Mouse (Mus musculus) MEL (cell line): ENCODE measurements around the gene Rap2b. TPM values are rescaled to one million over a fixed set of nuclear protein-coding genes. Genes with fewer than 3 reads are reported as not detected.

Source experiments
- DNase-seq: peaks from one replicate; pipeline ENCODE4 v3.0.0; 2011; ENCODE audit warnings: low read depth, low spot score
- H3K27ac ChIP-seq: 2 replicates; pipeline ENCODE4 v1.5.1; 2012; ENCODE audit warnings: low read depth, mild to moderate bottlenecking, control low read depth, low read length, moderate library complexity; ENCODE audit not compliant: control insufficient read depth
- H3K27me3 ChIP-seq, 2 experiments: fragments of 150-350 bp in 1 of 2; sonication (generic) in 1 of 2; 2 replicates each; pipeline ENCODE4 v1.6.1; 2012; ENCODE audit warnings: low read length in 2 of 2, mild to moderate bottlenecking in 2 of 2, improper control_type of control experiment in 1 of 2, moderate library complexity in 1 of 2; ENCODE audit not compliant: insufficient read depth in 2 of 2, control insufficient read depth in 1 of 2
- H3K36me3 ChIP-seq, 2 experiments: 2 replicates each; pipeline ENCODE4 v1.6.1; 2012 to 2014; ENCODE audit warnings: low read length in 2 of 2, improper control_type of control experiment in 1 of 2, inconsistent platforms in 1 of 2, mild to moderate bottlenecking in 1 of 2; ENCODE audit not compliant: insufficient read depth in 2 of 2, control insufficient read depth in 1 of 2
- H3K4me1 ChIP-seq, 2 experiments: fragments of 150-350 bp in 1 of 2; sonication (generic) in 1 of 2; 2 replicates each; pipeline ENCODE4 v1.6.1; 2012; ENCODE audit warnings: low read length in 2 of 2, improper control_type of control experiment in 1 of 2, mild to moderate bottlenecking in 1 of 2; ENCODE audit not compliant: insufficient read depth in 2 of 2, control insufficient read depth in 1 of 2
- H3K4me3 ChIP-seq, 2 experiments: fragments of 150-350 bp in 1 of 2; sonication (generic) in 1 of 2; 2 replicates each; pipeline ENCODE4 v1.5.1; 2012; ENCODE audit warnings: low read depth in 2 of 2, low read length in 2 of 2, mild to moderate bottlenecking in 2 of 2, moderate library complexity in 2 of 2, control low read depth in 1 of 2, improper control_type of control experiment in 1 of 2; ENCODE audit not compliant: control insufficient read depth in 1 of 2, insufficient read depth in 1 of 2
- H3K79me2 ChIP-seq: 2 replicates; pipeline ENCODE4 v1.6.1; 2012; ENCODE audit warnings: mild to moderate bottlenecking, low read length, moderate library complexity; ENCODE audit not compliant: control insufficient read depth, poor library complexity, insufficient read depth
- H3K9ac ChIP-seq: 2 replicates; pipeline ENCODE4 v1.6.1; 2012; ENCODE audit warnings: low read depth, mild to moderate bottlenecking, control low read depth, low read length, moderate library complexity; ENCODE audit not compliant: control insufficient read depth, poor library complexity, severe bottlenecking
- H3K9me3 ChIP-seq: fragments of 150-350 bp; sonication (generic); replicated peaks from 2 replicates; pipeline ENCODE4 v1.6.1; 2012; ENCODE audit warnings: mild to moderate bottlenecking, low read length, improper control_type of control experiment, moderate library complexity; ENCODE audit not compliant: insufficient read depth
- BHLHE40 ChIP-seq: IDR thresholded peaks from 2 replicates; pipeline ENCODE4 v1.6.1; 2012; ENCODE audit warnings: low read depth, mild to moderate bottlenecking, inconsistent platforms, low read length, improper control_type of control experiment, borderline replicate concordance
- CHD1 ChIP-seq: IDR thresholded peaks from 2 replicates; pipeline ENCODE4 v1.6.1; 2012; ENCODE audit warnings: low read depth, mild to moderate bottlenecking, inconsistent platforms, low read length, improper control_type of control experiment
- CHD2 ChIP-seq: IDR thresholded peaks from 2 replicates; pipeline ENCODE4 v1.6.1; 2011; ENCODE audit warnings: low read length, improper control_type of control experiment
- CTCF ChIP-seq, 3 experiments: IDR thresholded peaks in 2 of 3; conservative IDR thresholded peaks in 1 of 3; 2 replicates each; pipeline ENCODE4 v1.5.1; 2011 to 2012; ENCODE audit warnings: low read length in 3 of 3, low read depth in 2 of 3, mild to moderate bottlenecking in 2 of 3, improper control_type of control experiment in 1 of 3, inconsistent platforms in 1 of 3, mixed read lengths in 1 of 3, moderate library complexity in 1 of 3; ENCODE audit not compliant: control insufficient read depth in 1 of 3, insufficient read depth in 1 of 3, poor library complexity in 1 of 3, severe bottlenecking in 1 of 3
- ELF1 ChIP-seq: IDR thresholded peaks from 2 replicates; pipeline ENCODE4 v1.6.1; 2014; ENCODE audit warnings: low read depth, mild to moderate bottlenecking, inconsistent platforms, low read length, improper control_type of control experiment, moderate library complexity
- EP300 ChIP-seq, 2 experiments: IDR thresholded peaks; 2 replicates each; pipeline ENCODE4 v1.6.1; 2011; ENCODE audit warnings: improper control_type of control experiment in 2 of 2, low read length in 2 of 2, low read depth in 1 of 2, mild to moderate bottlenecking in 1 of 2
- GABPA ChIP-seq: IDR thresholded peaks from 2 replicates; pipeline ENCODE4 v1.6.1; 2012; ENCODE audit warnings: low read depth, mild to moderate bottlenecking, inconsistent platforms, low read length, improper control_type of control experiment, moderate library complexity
- GATA1 ChIP-seq: IDR thresholded peaks from 2 replicates; pipeline ENCODE4 v1.6.1; 2011; ENCODE audit warnings: low read depth, low read length, improper control_type of control experiment
- HCFC1 ChIP-seq: IDR thresholded peaks from 2 replicates; pipeline ENCODE4 v1.6.1; 2012; ENCODE audit warnings: low read depth, mild to moderate bottlenecking, inconsistent platforms, low read length, improper control_type of control experiment, moderate library complexity
- KAT2A ChIP-seq: conservative IDR thresholded peaks from 2 replicates; pipeline ENCODE4 v1.6.1; 2012; ENCODE audit warnings: low read depth, low read length, improper control_type of control experiment, inconsistent platforms
- MAX ChIP-seq: IDR thresholded peaks from 2 replicates; pipeline ENCODE4 v1.6.1; 2011; ENCODE audit warnings: low read length, improper control_type of control experiment
- MEF2A ChIP-seq: IDR thresholded peaks from 2 replicates; pipeline ENCODE4 v1.6.1; 2014; ENCODE audit warnings: low read depth, mild to moderate bottlenecking, inconsistent platforms, low read length, improper control_type of control experiment; ENCODE audit not compliant: poor library complexity, insufficient replicate concordance, severe bottlenecking; ENCODE audit errors: extremely low read depth
- MYC ChIP-seq: IDR thresholded peaks from 2 replicates; pipeline ENCODE4 v1.6.1; 2011; ENCODE audit warnings: low read depth, mild to moderate bottlenecking, low read length, improper control_type of control experiment, moderate library complexity
- NRF1 ChIP-seq: IDR thresholded peaks from 2 replicates; pipeline ENCODE4 v1.6.1; 2014; ENCODE audit warnings: low read depth, mild to moderate bottlenecking, inconsistent platforms, low read length, improper control_type of control experiment, moderate library complexity; ENCODE audit not compliant: poor library complexity, insufficient read depth, severe bottlenecking
- POLR2AphosphoS2 ChIP-seq: IDR thresholded peaks from 2 replicates; pipeline ENCODE4 v1.6.1; 2011; ENCODE audit warnings: low read length, improper control_type of control experiment
- RAD21 ChIP-seq: IDR thresholded peaks from 2 replicates; pipeline ENCODE4 v1.6.1; 2011; ENCODE audit warnings: mild to moderate bottlenecking, low read depth, low read length, improper control_type of control experiment
- SMC3 ChIP-seq: IDR thresholded peaks from 2 replicates; pipeline ENCODE4 v1.6.1; 2011; ENCODE audit warnings: low read depth, low read length, improper control_type of control experiment
- TBP ChIP-seq: IDR thresholded peaks from 2 replicates; pipeline ENCODE4 v1.8.0; 2011; ENCODE audit warnings: low read depth, low read length, improper control_type of control experiment
- TCF12 ChIP-seq: IDR thresholded peaks from 2 replicates; pipeline ENCODE4 v1.6.1; 2014; ENCODE audit warnings: low read depth, mild to moderate bottlenecking, inconsistent platforms, low read length, improper control_type of control experiment, moderate library complexity
- USF1 ChIP-seq: IDR thresholded peaks from 2 replicates; pipeline ENCODE4 v1.6.1; 2014; ENCODE audit warnings: low read depth, mild to moderate bottlenecking, inconsistent platforms, low read length, improper control_type of control experiment, moderate library complexity
- USF2 ChIP-seq, 2 experiments: IDR thresholded peaks; 2 replicates each; pipeline ENCODE4 v1.6.1; 2011 to 2012; ENCODE audit warnings: improper control_type of control experiment in 2 of 2, low read length in 2 of 2, borderline replicate concordance in 1 of 2, inconsistent platforms in 1 of 2, low read depth in 1 of 2, mild to moderate bottlenecking in 1 of 2; ENCODE audit not compliant: insufficient read depth in 1 of 2
- ZC3H11A ChIP-seq: IDR thresholded peaks from 2 replicates; pipeline ENCODE4 v1.6.1; 2012; ENCODE audit warnings: low read depth, mild to moderate bottlenecking, inconsistent platforms, low read length, improper control_type of control experiment
- ZKSCAN1 ChIP-seq: IDR thresholded peaks from 2 replicates; pipeline ENCODE4 v1.6.1; 2012; ENCODE audit warnings: low read depth, mild to moderate bottlenecking, inconsistent platforms, low read length, improper control_type of control experiment, moderate library complexity
- ZNF384 ChIP-seq: IDR thresholded peaks from 2 replicates; pipeline ENCODE4 v1.6.1; 2012; ENCODE audit warnings: low read depth, mild to moderate bottlenecking, inconsistent platforms, low read length, improper control_type of control experiment
- polyA plus RNA-seq, 2 experiments: library from polyadenylated mRNA; stranded (reverse) in 1 of 2; unstranded in 1 of 2; fragments of >175 nt in 1 of 2; fragments of >200 nt in 1 of 2; gene quantifications; 2 replicates each; pipeline versions ENCODE4 v1.2.1 to v1.2.4; 2012; ENCODE audit warnings: low replicate concordance in 2 of 2, low read depth in 1 of 2; ENCODE audit not compliant: insufficient read length in 2 of 2, insufficient read depth in 1 of 2, missing spikeins in 1 of 2
- total RNA-seq: library from RNA; depleted of rRNA; stranded (reverse); fragments of 300-350 nt; gene quantifications from 2 replicates; pipeline ENCODE4 v1.2.3, GENCODE M21; 2012

The Rap2b gene
- total and polyA plus RNA-seq, 3 experiments, result 4.4 to 5.6 TPM; not detected in 1

GRCm38 (mm10) chr3:61345636-61346035 lies 15.8 kb upstream of the Rap2b start:
- H3K4me3 ChIP-seq, result no peak overlapping the region
- H3K27me3 ChIP-seq, result no peaks in the 10 kb centered on the region; a peak in 1 of 4 replicates
- H3K27ac ChIP-seq, result no peak overlapping the region
- H3K9ac ChIP-seq, result no peak overlapping the region
- no peaks in the 10 kb centered on the region for H3K36me3 ChIP-seq
- H3K9me3 ChIP-seq, result no peaks in the 10 kb centered on the region
- DNase-seq, result no peak
- no peak for TF ChIP-seq CHD1
- no peak for TF ChIP-seq RAD21
- TF ChIP-seq BHLHE40, result no peak
- no peak for TF ChIP-seq ZNF384
- TF ChIP-seq EP300 (IDR thresholded peaks at IDR 0.05; ENCODE audit: low read depth in 1 of 2, low read length in 2 of 2), result no peak
- TF ChIP-seq SMC3, result no peak
- TF ChIP-seq HCFC1, result no peak
- TF ChIP-seq TCF12, result no peak
- TF ChIP-seq, all 39 proteins: peak for 0
- H3K4me1 ChIP-seq, result no peaks in the 10 kb centered on the region
- H3K79me2 ChIP-seq, result no peaks in the 10 kb centered on the region

GRCm38 (mm10) chr3:61348036-61348614 lies 13.3 kb upstream of the Rap2b start:
- H3K27ac ChIP-seq, result no peak overlapping the region
- H3K4me3 ChIP-seq, result no peak overlapping the region
- no peak overlapping the region for H3K9ac ChIP-seq
- H3K4me1 ChIP-seq, result no peaks in the 10 kb centered on the region
- no peak for TF ChIP-seq USF1
- no peak for TF ChIP-seq ELF1
- no peak for TF ChIP-seq NRF1
- TF ChIP-seq CHD2, result no peak
- no peak for TF ChIP-seq MAX
- no peak for TF ChIP-seq HCFC1
- TF ChIP-seq GATA1, result no peak
- TF ChIP-seq CTCF (IDR thresholded peaks at IDR 0.05 in 2 of 3, conservative IDR thresholded peaks at IDR 0.05 in 1 of 3; ENCODE audit: control insufficient read depth in 1 of 3, insufficient read depth in 1 of 3, low read depth in 2 of 3, low read length in 3 of 3, poor library complexity in 1 of 3, severe bottlenecking in 1 of 3), result no peak
- TF ChIP-seq KAT2A, result no peak
- TF ChIP-seq GABPA, result no peak
- TF ChIP-seq POLR2AphosphoS2, result no peak
- TF ChIP-seq USF2 (IDR thresholded peaks at IDR 0.05; ENCODE audit: borderline replicate concordance in 1 of 2, insufficient read depth in 1 of 2, low read depth in 1 of 2, low read length in 2 of 2), result no peak
- no peak for TF ChIP-seq MEF2A
- no peak for TF ChIP-seq MYC
- no peak for TF ChIP-seq ZKSCAN1
- no peak for TF ChIP-seq CHD1
- TF ChIP-seq TCF12, result no peak
- no peak for TF ChIP-seq ZC3H11A
- no peak for TF ChIP-seq TBP
- H3K36me3 ChIP-seq, result no peaks in the 10 kb centered on the region
- H3K27me3 ChIP-seq, result no peaks in the 10 kb centered on the region; a peak in 1 of 4 replicates
- H3K79me2 ChIP-seq, result no peaks in the 10 kb centered on the region
- DNase-seq, result no peak
- no peaks in the 10 kb centered on the region for H3K9me3 ChIP-seq
